Mouse (Mus musculus) lung, postnatal 0 days (tissue): ENCODE measurements around the gene Carmil1. TPM values are rescaled to one million over a fixed set of nuclear protein-coding genes. Genes with fewer than 3 reads are reported as not detected.
A peak's percentile ranks its signal among the peaks of the same experiment; 100 is the strongest.

Experiments
- ATAC-seq: fragments of 200-750 bp; cut with Nextera tagmentation; 2 replicates; pipeline ENCODE4 v1.8.0; 2017; ENCODE audit warnings: moderate library complexity
- DNase-seq: peaks from one replicate; pipeline ENCODE4 v3.0.0-alpha.2; 2016; ENCODE audit warnings: low spot score
- H3K27ac ChIP-seq: fragments of 300-500 bp; sonication (generic); 2 replicates; pipeline ENCODE4 v1.5.1; 2014; ENCODE audit warnings: antibody characterized with exemption, mild to moderate bottlenecking, low read length, mixed read lengths
- H3K27me3 ChIP-seq: fragments of 300-500 bp; sonication (generic); replicated peaks from 2 replicates; pipeline ENCODE4 v1.6.1; 2014; ENCODE audit warnings: low read length, mixed read lengths; ENCODE audit not compliant: insufficient read depth
- H3K36me3 ChIP-seq: fragments of 300-500 bp; sonication (generic); 2 replicates; pipeline ENCODE4 v1.6.1; 2014; ENCODE audit warnings: low read length, mixed read lengths; ENCODE audit not compliant: insufficient read depth
- H3K4me1 ChIP-seq: fragments of 300-500 bp; sonication (generic); 2 replicates; pipeline ENCODE4 v1.6.1; 2014; ENCODE audit warnings: antibody characterized with exemption, low read depth, low read length, mixed read lengths; ENCODE audit not compliant: insufficient read depth
- H3K4me2 ChIP-seq: fragments of 300-500 bp; sonication (generic); replicated peaks from 2 replicates; pipeline ENCODE4 v1.6.1; 2014; ENCODE audit warnings: low read depth, mild to moderate bottlenecking, low read length, moderate library complexity, mixed read lengths
- H3K4me3 ChIP-seq: fragments of 300-500 bp; sonication (generic); 2 replicates; pipeline ENCODE4 v1.5.1; 2014; ENCODE audit warnings: low read depth, low read length
- H3K9ac ChIP-seq: fragments of 300-500 bp; sonication (generic); replicated peaks from 2 replicates; pipeline ENCODE4 v1.6.1; 2014; ENCODE audit warnings: low read depth, mild to moderate bottlenecking
- H3K9me3 ChIP-seq: fragments of 300-500 bp; sonication (generic); 2 replicates; pipeline ENCODE4 v1.6.1; 2016; ENCODE audit warnings: low read length, mixed read lengths
- CTCF ChIP-seq: IDR thresholded peaks from 2 replicates; pipeline ENCODE4 v1.5.1; 2016; ENCODE audit warnings: antibody characterized with exemption, mild to moderate bottlenecking
- EP300 ChIP-seq: IDR thresholded peaks from 2 replicates; pipeline ENCODE4 v1.6.1; 2016; ENCODE audit warnings: antibody characterized with exemption, mild to moderate bottlenecking, control low read depth
- WGBS: fragments of 180-500 bp; shearing (Covaris S2); extraction: QIAGEN DNeasy Blood & Tissue Kit; methylation state at CpG from one replicate; pipeline ENCODE4 v1.1.7; 2014; 5-methylcytosine and 5-hydroxymethylcytosine counted together
- polyA plus RNA-seq: library from polyadenylated mRNA; unstranded; fragments of >200 nt; fragmentation: Nextera tagmentation; extraction: Ambion mirVana; gene quantifications from 2 replicates; pipeline ENCODE4 v1.2.1, GENCODE M21; 2015

Carmil1 gene
- polyA plus RNA-seq, 1 experiment from 2014 or later: 47.5 TPM

- TF ChIP-seq CTCF (no peak), EP300 (no peak)
- no peak overlapping the region for H3K4me2 ChIP-seq
- no peak overlapping the region for H3K9ac ChIP-seq
- no peaks in the 10 kb centered on the region for H3K36me3 ChIP-seq
- 51% methylated on average over 3 of the region's 3 CpGs for WGBS
- H3K27me3 ChIP-seq: no peaks in the 10 kb centered on the region
- no peak for DNase-seq
- H3K4me1 ChIP-seq: no peaks in the 10 kb centered on the region
- no peak for ATAC-seq
- H3K4me3 ChIP-seq: no peak overlapping the region
- no peak overlapping the region for H3K27ac ChIP-seq
- H3K9me3 ChIP-seq: no peaks in the 10 kb centered on the region
These were observed 36.0 kb upstream of the Carmil1 start for GRCm38 (mm10) chr13:24316563-24316962.

- ATAC-seq: no peak
- H3K4me1 ChIP-seq: no peaks in the 10 kb centered on the region
- 84% methylated on average over 8 of the region's 8 CpGs for WGBS
These were observed 30.7 kb upstream of the Carmil1 start for GRCm38 (mm10) chr13:24311011-24311940.

GRCm38 (mm10) chr13:24306248-24306647 lies 25.7 kb upstream of the Carmil1 start:
- TF ChIP-seq CTCF: peak; percentile 45
- TF ChIP-seq EP300: no peak
- Histone ChIP-seq H3K27ac (no peak overlapping the region), H3K36me3 (no peaks in the 10 kb centered on the region), H3K4me2 (no peak overlapping the region), H3K27me3 (no peaks in the 10 kb centered on the region), H3K9ac (no peak overlapping the region), H3K4me1 (no peaks in the 10 kb centered on the region), H3K9me3 (no peaks in the 10 kb centered on the region), H3K4me3 (no peak overlapping the region)
- 40% methylated on average over 4 of the region's 4 CpGs for WGBS
- DNase-seq (no peak), ATAC-seq (no peak)

More at GRCm38 (mm10) chr13:24311011-24311940, 30.7 kb upstream of the Carmil1 start:
- H3K27ac ChIP-seq: no peak overlapping the region
- H3K27me3 ChIP-seq: no peaks in the 10 kb centered on the region
- no peak for DNase-seq
- H3K4me3 ChIP-seq: no peak overlapping the region
- no peak overlapping the region for H3K4me2 ChIP-seq
- H3K9ac ChIP-seq: no peak overlapping the region
- TF ChIP-seq CTCF (no peak), EP300 (no peak)
- no peaks in the 10 kb centered on the region for H3K36me3 ChIP-seq
- no peaks in the 10 kb centered on the region for H3K9me3 ChIP-seq

- H3K4me3 ChIP-seq: no peak overlapping the region
- DNase-seq (no peak), ATAC-seq (no peak)
- H3K27me3 ChIP-seq: no peaks in the 10 kb centered on the region
- whole genome bisulfite sequencing: 75% methylated on average over 4 of the region's 4 CpGs
- TF ChIP-seq EP300 (no peak), CTCF (no peak)
- H3K4me2 ChIP-seq: no peak overlapping the region
- no peaks in the 10 kb centered on the region for H3K9me3 ChIP-seq
- no peaks in the 10 kb centered on the region for H3K4me1 ChIP-seq
- H3K36me3 ChIP-seq: no peaks in the 10 kb centered on the region
- no peak overlapping the region for H3K9ac ChIP-seq
- H3K27ac ChIP-seq: no peak overlapping the region
These were observed 24.9 kb upstream of the Carmil1 start for GRCm38 (mm10) chr13:24305486-24305885.

- H3K9ac ChIP-seq: no peak overlapping the region
- no peaks in the 10 kb centered on the region for H3K9me3 ChIP-seq
- no peaks in the 10 kb centered on the region for H3K27me3 ChIP-seq
- 14% methylated on average over 4 of the region's 4 CpGs for WGBS
- DNase-seq (peak; percentile 63), ATAC-seq (no peak)
- H3K27ac ChIP-seq: no peak overlapping the region
- no peaks in the 10 kb centered on the region for H3K4me1 ChIP-seq
- H3K4me3 ChIP-seq: no peak overlapping the region
- no peaks in the 10 kb centered on the region for H3K36me3 ChIP-seq
- TF ChIP-seq EP300 (no peak), CTCF (peak; percentile 96)
- H3K4me2 ChIP-seq: no peak overlapping the region
These were observed 16.7 kb upstream of the Carmil1 start for GRCm38 (mm10) chr13:24297252-24297651.

- no peak overlapping the region for H3K4me2 ChIP-seq
- ATAC-seq (no peak), DNase-seq (no peak)
- TF ChIP-seq CTCF: no peak
- TF ChIP-seq EP300: no peak
- H3K27ac ChIP-seq: no peak overlapping the region
- no peaks in the 10 kb centered on the region for H3K9me3 ChIP-seq
- WGBS: 81% methylated on average over 2 of the region's 2 CpGs
- no peaks in the 10 kb centered on the region for H3K27me3 ChIP-seq
- no peak overlapping the region for H3K4me3 ChIP-seq
- no peaks in the 10 kb centered on the region for H3K36me3 ChIP-seq
- H3K4me1 ChIP-seq: no peaks in the 10 kb centered on the region
- no peak overlapping the region for H3K9ac ChIP-seq
These were observed 6.8 kb upstream of the Carmil1 start for GRCm38 (mm10) chr13:24287381-24287780.
